Comparison of ENCODE assay signal across 9 mouse cellular contexts in genomic region chr5:52450821-52451220, GRCm38 (mm10).
"Had no signal": no experiment of that assay in that cellular context is flagged by ENCODE, and none has a peak within 500 bp of the region (broad histone marks: within the 10 kb centered on the region; RNA-seq: fewer than 3 reads in every experiment).

No protein-coding gene starts in this region.

- H3K4me1 ChIP-seq: limb, embryonic 13.5 days had no signal

- H3K9ac ChIP-seq: limb, embryonic 13.5 days; liver, embryonic 14.5 days had no signal

- H3K27ac ChIP-seq: limb, embryonic 13.5 days; liver, embryonic 14.5 days had no signal

- H3K9me3 ChIP-seq: limb, embryonic 13.5 days had no signal

- H3K36me3 ChIP-seq: limb, embryonic 13.5 days had no signal

- ATAC-seq: intestine, embryonic 16.5 days had no signal

- DNase-seq: left cerebral cortex, postnatal 4 days; lung, adult 18-20 months; midbrain, embryonic 14.5 days; right cerebral cortex, adult 18-20 months; right cerebral cortex, postnatal 25 days; thymus, postnatal 36 days had no signal

- H3K4me3 ChIP-seq: limb, embryonic 13.5 days had no signal

- H3K27me3 ChIP-seq: limb, embryonic 13.5 days had no signal

- H3K4me2 ChIP-seq: limb, embryonic 13.5 days had no signal
